Mouse (Mus musculus): Measurements from ENCODE around the gene Heca.

The Heca gene

DNA sequence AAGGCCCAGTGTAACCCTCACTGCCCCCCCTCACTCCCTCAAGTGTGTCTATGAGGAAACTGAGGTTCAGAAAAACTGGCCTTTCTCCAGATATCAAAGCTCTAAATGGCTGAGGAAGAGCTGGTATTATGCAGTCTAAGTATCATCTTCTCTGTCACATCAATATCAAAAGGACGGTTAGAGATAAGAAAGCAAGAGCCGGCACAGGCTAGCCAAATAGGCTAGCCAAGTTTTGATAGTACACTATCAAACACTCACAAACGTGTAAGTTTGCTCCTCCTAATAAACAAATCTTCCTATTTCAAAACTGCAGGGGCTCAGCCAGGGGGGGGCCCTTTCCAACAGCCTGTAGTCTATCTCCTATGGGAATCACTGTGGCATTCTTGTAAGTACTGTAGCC, 1.8 kb downstream of the Heca start:
- H3K27me3 ChIP-seq (ENCODE audit: insufficient read depth, low read length): no peaks in the 10 kb centered on the region
- peaks cover 9% of the 10 kb centered on the region; the same call in 1 of the 2 replicates for H3K4me1 ChIP-seq (replicated peaks; ENCODE audit: low read depth, low read length)
- no peaks in the 10 kb centered on the region for H3K36me3 ChIP-seq (ENCODE audit: insufficient read depth, low read length)
- H3K9me3 ChIP-seq (ENCODE audit: low read length): no peaks in the 10 kb centered on the region
- H3K4me3 ChIP-seq (replicated peaks; ENCODE audit: low read length): no peak overlapping the region
- TF ChIP-seq POU5F1 (IDR thresholded peaks at IDR 0.05; ENCODE audit: borderline replicate concordance, low read length) (no peak), NANOG (IDR thresholded peaks at IDR 0.05; ENCODE audit: borderline replicate concordance, low read length) (no peak)

DNA sequence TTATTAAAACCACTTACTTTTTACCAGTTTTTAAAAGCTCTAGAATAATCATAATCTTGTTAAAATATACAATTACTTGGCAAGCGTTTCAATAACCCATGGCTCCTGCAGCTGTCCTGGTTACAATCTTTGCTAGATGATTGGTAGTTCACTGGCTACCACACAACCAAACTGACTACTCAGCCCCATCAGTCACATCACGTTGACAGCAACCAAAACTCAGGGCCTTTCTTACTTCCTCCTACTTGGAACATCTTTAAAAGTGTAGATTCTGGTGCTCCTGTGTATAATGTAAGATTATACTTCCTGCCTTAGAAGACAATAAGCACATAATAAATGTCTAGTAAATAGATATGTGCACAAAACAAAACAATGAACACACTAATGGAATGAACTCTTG, 14.2 kb downstream of the Heca start:
- Histone ChIP-seq H3K4me1 (replicated peaks; ENCODE audit: low read depth, low read length) (no peaks in the 10 kb centered on the region), H3K36me3 (ENCODE audit: insufficient read depth, low read length) (no peaks in the 10 kb centered on the region), H3K9me3 (ENCODE audit: low read length) (no peaks in the 10 kb centered on the region), H3K27me3 (ENCODE audit: insufficient read depth, low read length) (no peaks in the 10 kb centered on the region), H3K4me3 (replicated peaks; ENCODE audit: low read length) (no peak overlapping the region)
- TF ChIP-seq POU5F1 (IDR thresholded peaks at IDR 0.05; ENCODE audit: borderline replicate concordance, low read length): no peak
- no peak for TF ChIP-seq CTCF (conservative IDR thresholded peaks at IDR 0.05; ENCODE audit: low read length)
- no peak for TF ChIP-seq NANOG (IDR thresholded peaks at IDR 0.05; ENCODE audit: borderline replicate concordance, low read length)

DNA sequence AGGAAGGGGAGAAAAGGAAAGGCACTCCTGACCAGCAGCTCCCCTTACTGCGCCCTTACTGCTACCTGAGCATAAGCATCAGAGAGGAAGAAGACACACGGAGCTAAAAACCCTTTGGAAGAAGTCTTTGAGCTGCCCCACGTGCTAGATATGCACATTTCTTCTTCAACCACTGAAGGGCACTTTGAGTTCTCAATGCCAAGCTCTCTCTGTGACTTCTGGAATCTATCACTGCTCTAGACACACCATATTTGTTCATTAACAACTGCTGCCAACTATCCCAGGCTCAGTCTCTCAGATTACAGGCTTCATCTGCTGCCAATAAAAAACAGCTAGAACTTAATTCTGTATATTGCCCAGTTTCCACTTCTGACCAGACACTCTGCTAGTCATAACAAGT, 15.7 kb downstream of the Heca start:
- Histone ChIP-seq H3K27me3 (ENCODE audit: insufficient read depth, low read length) (no peaks in the 10 kb centered on the region), H3K4me1 (replicated peaks; ENCODE audit: low read depth, low read length) (no peaks in the 10 kb centered on the region), H3K36me3 (ENCODE audit: insufficient read depth, low read length) (no peaks in the 10 kb centered on the region), H3K9me3 (ENCODE audit: low read length) (no peaks in the 10 kb centered on the region), H3K4me3 (replicated peaks; ENCODE audit: low read length) (no peak overlapping the region)
- TF ChIP-seq NANOG (IDR thresholded peaks at IDR 0.05; ENCODE audit: borderline replicate concordance, low read length): no peak
- TF ChIP-seq POU5F1 (IDR thresholded peaks at IDR 0.05; ENCODE audit: borderline replicate concordance, low read length): no peak
- TF ChIP-seq CTCF (conservative IDR thresholded peaks at IDR 0.05; ENCODE audit: low read length): no peak

DNA sequence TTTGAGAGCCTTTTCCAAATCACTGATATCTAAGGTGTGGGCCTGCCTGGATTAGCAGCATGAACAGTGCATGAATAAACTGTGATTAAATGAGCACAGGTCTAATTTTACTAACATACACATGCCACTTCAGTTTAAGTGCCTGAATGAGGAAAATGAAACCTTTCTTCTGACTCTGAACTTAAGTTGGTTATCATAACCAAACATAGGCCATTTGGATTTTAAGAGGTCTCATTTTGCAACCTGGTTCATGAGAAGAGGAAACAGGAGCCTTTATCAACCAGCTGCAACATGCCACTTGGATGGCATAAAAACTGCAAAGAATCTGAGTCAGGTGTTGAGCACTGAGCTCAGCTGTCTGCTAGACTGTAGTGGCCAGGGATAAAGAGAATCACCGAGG, 16.7 kb downstream of the Heca start:
- no peaks in the 10 kb centered on the region for H3K4me1 ChIP-seq (replicated peaks; ENCODE audit: low read depth, low read length)
- no peaks in the 10 kb centered on the region for H3K36me3 ChIP-seq (ENCODE audit: insufficient read depth, low read length)
- TF ChIP-seq NANOG (IDR thresholded peaks at IDR 0.05; ENCODE audit: borderline replicate concordance, low read length) (no peak), POU5F1 (IDR thresholded peaks at IDR 0.05; ENCODE audit: borderline replicate concordance, low read length) (no peak), CTCF (conservative IDR thresholded peaks at IDR 0.05; ENCODE audit: low read length) (no peak)
- H3K27me3 ChIP-seq (ENCODE audit: insufficient read depth, low read length): no peaks in the 10 kb centered on the region
- H3K4me3 ChIP-seq (replicated peaks; ENCODE audit: low read length): no peak overlapping the region
- no peaks in the 10 kb centered on the region for H3K9me3 ChIP-seq (ENCODE audit: low read length)

DNA sequence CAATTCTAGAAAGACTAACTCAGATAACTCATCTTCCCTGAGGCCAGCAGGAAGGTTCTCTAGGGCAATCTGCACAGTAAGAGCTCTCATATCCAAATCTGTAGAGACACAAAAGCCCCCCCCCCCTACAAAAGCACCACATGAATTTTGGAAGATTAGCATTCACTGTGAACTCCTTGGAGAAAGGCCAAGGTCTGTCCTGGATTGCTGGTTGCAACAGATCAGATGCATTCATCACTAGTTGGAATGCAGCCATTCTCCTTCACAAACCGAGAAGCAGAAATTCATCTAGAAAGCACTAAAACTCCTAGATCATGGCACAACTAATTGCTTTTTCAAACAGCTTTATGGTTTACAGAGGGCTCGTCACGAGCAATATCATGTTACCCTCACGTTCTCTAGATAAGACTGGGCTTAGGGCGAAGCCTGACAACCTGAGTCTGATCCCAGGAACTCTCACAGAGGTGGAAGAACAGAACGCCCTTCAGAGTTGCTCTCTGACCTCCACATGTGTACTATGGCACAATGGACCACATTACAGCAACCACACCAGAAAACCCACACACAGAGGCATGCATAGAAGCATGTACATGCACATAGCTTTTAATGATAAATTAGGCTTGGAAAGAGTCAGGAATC, 17.3 kb downstream of the Heca start:
- Histone ChIP-seq H3K4me1 (replicated peaks; ENCODE audit: low read depth, low read length) (no peaks in the 10 kb centered on the region), H3K9me3 (ENCODE audit: low read length) (no peaks in the 10 kb centered on the region), H3K36me3 (ENCODE audit: insufficient read depth, low read length) (no peaks in the 10 kb centered on the region), H3K27me3 (ENCODE audit: insufficient read depth, low read length) (no peaks in the 10 kb centered on the region), H3K4me3 (replicated peaks; ENCODE audit: low read length) (no peak overlapping the region)
- TF ChIP-seq CTCF (conservative IDR thresholded peaks at IDR 0.05; ENCODE audit: low read length): no peak
- no peak for TF ChIP-seq NANOG (IDR thresholded peaks at IDR 0.05; ENCODE audit: borderline replicate concordance, low read length)
- TF ChIP-seq POU5F1 (IDR thresholded peaks at IDR 0.05; ENCODE audit: borderline replicate concordance, low read length): no peak

DNA sequence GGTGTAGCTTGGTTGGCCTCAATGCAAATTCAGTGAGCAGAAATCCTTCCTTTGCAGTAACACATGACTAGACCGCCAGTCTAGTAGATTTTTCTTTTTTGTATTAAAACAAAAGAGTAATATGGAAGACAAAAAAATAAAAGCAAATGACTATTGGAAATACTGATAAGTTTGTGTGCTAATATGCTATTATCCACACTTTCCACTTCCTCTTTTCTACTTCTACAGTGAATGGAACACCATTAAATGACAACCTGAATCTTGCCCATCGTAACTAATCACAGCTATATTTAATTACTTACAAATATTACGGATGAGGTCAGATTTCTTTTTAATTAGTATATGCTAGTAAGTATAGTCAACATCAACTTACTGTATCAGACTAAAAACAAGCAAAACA, 22.7 kb downstream of the Heca start:
- no peaks in the 10 kb centered on the region for H3K4me1 ChIP-seq (replicated peaks; ENCODE audit: low read depth, low read length)
- no peak for TF ChIP-seq POU5F1 (IDR thresholded peaks at IDR 0.05; ENCODE audit: borderline replicate concordance, low read length)
- TF ChIP-seq CTCF (conservative IDR thresholded peaks at IDR 0.05; ENCODE audit: low read length): no peak
- TF ChIP-seq NANOG (IDR thresholded peaks at IDR 0.05; ENCODE audit: borderline replicate concordance, low read length): no peak
- H3K27me3 ChIP-seq (ENCODE audit: insufficient read depth, low read length): no peaks in the 10 kb centered on the region
- no peaks in the 10 kb centered on the region for H3K9me3 ChIP-seq (ENCODE audit: low read length)
- no peaks in the 10 kb centered on the region for H3K36me3 ChIP-seq (ENCODE audit: insufficient read depth, low read length)
- H3K4me3 ChIP-seq (replicated peaks; ENCODE audit: low read length): no peak overlapping the region

DNA sequence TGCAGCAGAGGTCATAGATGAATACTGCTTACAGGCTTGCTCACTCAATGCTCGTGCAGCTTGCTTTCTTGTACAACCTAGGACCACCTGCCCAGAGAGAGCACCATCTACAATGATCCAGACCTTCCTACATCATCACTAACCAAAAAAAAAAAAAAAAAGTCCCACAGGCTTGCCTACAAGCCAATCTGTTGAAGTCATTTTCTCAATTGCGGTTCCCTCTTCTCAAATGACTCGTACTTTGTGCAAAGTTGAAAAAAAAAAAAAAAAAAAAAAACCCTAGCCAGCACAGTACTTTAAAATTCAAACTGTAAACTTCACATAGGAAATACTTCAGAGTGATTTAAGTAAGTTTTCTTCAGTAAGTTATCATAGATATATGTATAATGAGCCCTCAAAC, 23.7 kb downstream of the Heca start:
- H3K27me3 ChIP-seq (ENCODE audit: insufficient read depth, low read length): no peaks in the 10 kb centered on the region
- no peak overlapping the region for H3K4me3 ChIP-seq (replicated peaks; ENCODE audit: low read length)
- TF ChIP-seq CTCF (conservative IDR thresholded peaks at IDR 0.05; ENCODE audit: low read length) (no peak), POU5F1 (IDR thresholded peaks at IDR 0.05; ENCODE audit: borderline replicate concordance, low read length) (no peak), NANOG (IDR thresholded peaks at IDR 0.05; ENCODE audit: borderline replicate concordance, low read length) (no peak)
- H3K36me3 ChIP-seq (ENCODE audit: insufficient read depth, low read length): no peaks in the 10 kb centered on the region
- no peaks in the 10 kb centered on the region for H3K9me3 ChIP-seq (ENCODE audit: low read length)
- H3K4me1 ChIP-seq (replicated peaks; ENCODE audit: low read depth, low read length): no peaks in the 10 kb centered on the region

DNA sequence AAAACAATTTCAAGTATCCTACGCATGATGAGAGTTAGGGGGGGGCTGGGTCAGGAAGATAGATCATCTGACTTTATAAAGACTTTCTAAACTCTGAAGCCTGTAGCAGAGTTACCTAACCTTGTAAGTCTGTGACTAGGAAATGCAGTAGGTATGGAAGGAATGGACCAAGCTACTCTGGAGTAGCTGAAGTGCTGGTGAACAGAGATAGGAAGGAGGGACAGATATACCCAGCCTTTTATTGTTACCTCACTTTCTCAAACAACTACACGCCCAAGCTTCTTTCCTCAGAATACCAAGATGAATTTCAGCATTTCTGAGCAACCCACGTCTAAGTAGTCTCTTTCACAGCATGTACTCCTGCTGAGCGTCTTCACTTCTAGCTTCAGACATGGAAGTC, 26.5 kb downstream of the Heca start:
- no peaks in the 10 kb centered on the region for H3K27me3 ChIP-seq (ENCODE audit: insufficient read depth, low read length)
- no peaks in the 10 kb centered on the region for H3K9me3 ChIP-seq (ENCODE audit: low read length)
- no peak overlapping the region for H3K4me3 ChIP-seq (replicated peaks; ENCODE audit: low read length)
- no peaks in the 10 kb centered on the region for H3K36me3 ChIP-seq (ENCODE audit: insufficient read depth, low read length)
- H3K4me1 ChIP-seq (replicated peaks; ENCODE audit: low read depth, low read length): no peaks in the 10 kb centered on the region
- no peak for TF ChIP-seq POU5F1 (IDR thresholded peaks at IDR 0.05; ENCODE audit: borderline replicate concordance, low read length)
- TF ChIP-seq NANOG (IDR thresholded peaks at IDR 0.05; ENCODE audit: borderline replicate concordance, low read length): no peak

DNA sequence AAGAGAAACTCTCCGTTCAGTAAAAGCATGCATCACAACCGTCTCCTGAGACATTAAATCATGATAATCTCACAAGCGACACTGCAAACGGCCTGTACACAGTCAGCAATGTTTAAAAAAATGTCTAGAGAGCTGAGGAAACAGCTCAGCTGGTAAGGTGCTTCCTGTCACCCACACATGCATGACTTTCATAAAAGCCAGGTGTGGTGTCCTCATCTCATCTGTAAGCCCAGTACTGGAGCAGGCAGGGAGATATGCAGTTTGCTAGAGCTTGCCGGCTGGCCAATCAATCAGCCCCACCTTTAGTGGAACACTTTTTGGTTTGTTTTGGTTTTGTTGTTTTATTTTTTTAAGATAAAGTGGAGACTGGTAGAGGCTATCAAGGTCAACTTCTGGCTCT, 27.9 kb downstream of the Heca start:
- no peaks in the 10 kb centered on the region for H3K27me3 ChIP-seq (ENCODE audit: insufficient read depth, low read length)
- peaks cover 9% of the 10 kb centered on the region; the same call in 1 of the 2 replicates for H3K4me1 ChIP-seq (replicated peaks; ENCODE audit: low read depth, low read length)
- H3K4me3 ChIP-seq (replicated peaks; ENCODE audit: low read length): no peak overlapping the region
- no peak for TF ChIP-seq POU5F1 (IDR thresholded peaks at IDR 0.05; ENCODE audit: borderline replicate concordance, low read length)
- no peak for TF ChIP-seq CTCF (conservative IDR thresholded peaks at IDR 0.05; ENCODE audit: low read length)
- TF ChIP-seq NANOG (IDR thresholded peaks at IDR 0.05; ENCODE audit: borderline replicate concordance, low read length): no peak
- H3K9me3 ChIP-seq (ENCODE audit: low read length): no peaks in the 10 kb centered on the region
- H3K36me3 ChIP-seq (ENCODE audit: insufficient read depth, low read length): peaks cover 8% of the 10 kb centered on the region

All from E14TG2a.4 (cell line).